Mouse (Mus musculus): ENCODE measurements around the gene Slc17a7. TPM values are rescaled to one million over a fixed set of nuclear protein-coding genes. Genes with fewer than 3 reads are reported as not detected.
A peak's percentile ranks its signal among the peaks of the same experiment; 100 is the strongest.
"Not testable (repeated sequence)": the region's sequence is repeated elsewhere in the genome, so short reads cannot be mapped to it uniquely, and the experiment has no call there.

The Slc17a7 gene
- polyA plus RNA-seq, 1 experiment from 2014 or later = 0.19 TPM

- Histone ChIP-seq H3K4me2 (replicated peaks; ENCODE audit: low read depth, low read length) (peak within 1 kb of the TSS; percentile 92), H3K27me3 (ENCODE audit: insufficient read depth, low read length) (no peaks in the 10 kb centered on the region), H3K4me1 (ENCODE audit: insufficient read depth, low read length) (peaks cover 46% of the 10 kb centered on the region), H3K4me3 (ENCODE audit: low read length) (peak within 1 kb of the TSS; percentile 98), H3K9ac (replicated peaks; ENCODE audit: low read length) (peak within 1 kb of the TSS; percentile 100), H3K9me3 (ENCODE audit: low read length) (no peaks in the 10 kb centered on the region), H3K36me3 (ENCODE audit: insufficient read depth, low read length) (peaks cover 68% of the 10 kb centered on the region), H3K27ac (ENCODE audit: low read length) (peak within 1 kb of the TSS; percentile 95)
- under 1% methylated on average over 59 of the region's 59 CpGs for WGBS
- peak; percentile 81 for ATAC-seq (ENCODE audit: low FRiP score, low TSS enrichment)
Observed at GRCm38 (mm10) chr7:45124224-45125143, 39.3 kb upstream of the Slc17a7 start, which contains the start of gene Rps11. Gene Rps11, minus strand, starts transcription at chr7:45124439.

GRCm38 (mm10) chr7:45125144-45125600 is 38.6 kb upstream of the Slc17a7 start:
- WGBS = 18% methylated on average over 7 of the region's 7 CpGs
- H3K4me3 ChIP-seq (ENCODE audit: low read length) = peak overlapping the region; percentile 6; the same call in 1 of the 2 replicates

GRCm38 (mm10) chr7:45125649-45126048 is 38.1 kb upstream of the Slc17a7 start:
- Histone ChIP-seq H3K36me3 (ENCODE audit: insufficient read depth, low read length) (peaks cover 57% of the 10 kb centered on the region), H3K4me2 (replicated peaks; ENCODE audit: low read depth, low read length) (peak overlapping the region; percentile 92), H3K4me1 (ENCODE audit: insufficient read depth, low read length) (peaks cover 53% of the 10 kb centered on the region), H3K27ac (ENCODE audit: low read length) (peak overlapping the region; percentile 95), H3K9ac (replicated peaks; ENCODE audit: low read length) (peak overlapping the region; percentile 94; the same call in 1 of the 2 replicates), H3K4me3 (ENCODE audit: low read length) (peak overlapping the region; percentile 6; the same call in 1 of the 2 replicates)
- ATAC-seq (ENCODE audit: low FRiP score, low TSS enrichment); H3K27me3 ChIP-seq (ENCODE audit: insufficient read depth, low read length); H3K9me3 ChIP-seq (ENCODE audit: low read length): not testable (repeated sequence)
- WGBS = 68% methylated on average over 5 of the region's 5 CpGs

More at GRCm38 (mm10) chr7:45125144-45125600, 38.6 kb upstream of the Slc17a7 start:
- Histone ChIP-seq H3K9me3 (ENCODE audit: low read length) (no peaks in the 10 kb centered on the region), H3K4me1 (ENCODE audit: insufficient read depth, low read length) (peaks cover 53% of the 10 kb centered on the region), H3K36me3 (ENCODE audit: insufficient read depth, low read length) (peaks cover 61% of the 10 kb centered on the region), H3K27me3 (ENCODE audit: insufficient read depth, low read length) (no peaks in the 10 kb centered on the region), H3K27ac (ENCODE audit: low read length) (peak overlapping the region; percentile 95), H3K4me2 (replicated peaks; ENCODE audit: low read depth, low read length) (peak overlapping the region; percentile 92), H3K9ac (replicated peaks; ENCODE audit: low read length) (no peak overlapping the region)
- ATAC-seq (ENCODE audit: low FRiP score, low TSS enrichment) = no peak

- Histone ChIP-seq H3K9me3 (ENCODE audit: low read length) (no peaks in the 10 kb centered on the region), H3K9ac (replicated peaks; ENCODE audit: low read length) (peak overlapping the region; percentile 94), H3K27me3 (ENCODE audit: insufficient read depth, low read length) (no peaks in the 10 kb centered on the region), H3K4me1 (ENCODE audit: insufficient read depth, low read length) (peaks cover 53% of the 10 kb centered on the region), H3K4me3 (ENCODE audit: low read length) (peak overlapping the region; percentile 88), H3K4me2 (replicated peaks; ENCODE audit: low read depth, low read length) (peak overlapping the region; percentile 92), H3K27ac (ENCODE audit: low read length) (peak overlapping the region; percentile 95), H3K36me3 (ENCODE audit: insufficient read depth, low read length) (peaks cover 51% of the 10 kb centered on the region)
- ATAC-seq (ENCODE audit: low FRiP score, low TSS enrichment) = no peak
- 73% methylated on average over 17 of the region's 17 CpGs for WGBS
Observed at GRCm38 (mm10) chr7:45126147-45126843, 37.5 kb upstream of the Slc17a7 start.

GRCm38 (mm10) chr7:45126844-45127699 is 36.7 kb upstream of the Slc17a7 start:
- peaks cover 53% of the 10 kb centered on the region for H3K4me1 ChIP-seq (ENCODE audit: insufficient read depth, low read length)
- H3K9me3 ChIP-seq (ENCODE audit: low read length) = no peaks in the 10 kb centered on the region
- peak overlapping the region; percentile 94 for H3K9ac ChIP-seq (replicated peaks; ENCODE audit: low read length)
- peak overlapping the region; percentile 95 for H3K27ac ChIP-seq (ENCODE audit: low read length)
- peaks cover 43% of the 10 kb centered on the region for H3K36me3 ChIP-seq (ENCODE audit: insufficient read depth, low read length)
- no peak for ATAC-seq (ENCODE audit: low FRiP score, low TSS enrichment)
- peak overlapping the region; percentile 88 for H3K4me3 ChIP-seq (ENCODE audit: low read length)
- H3K27me3 ChIP-seq (ENCODE audit: insufficient read depth, low read length) = no peaks in the 10 kb centered on the region
- WGBS = 35% methylated on average over 21 of the region's 21 CpGs
- peak overlapping the region; percentile 92 for H3K4me2 ChIP-seq (replicated peaks; ENCODE audit: low read depth, low read length)

- peak overlapping the region; percentile 95 for H3K27ac ChIP-seq (ENCODE audit: low read length)
- no peaks in the 10 kb centered on the region for H3K27me3 ChIP-seq (ENCODE audit: insufficient read depth, low read length)
- 0% methylated on average over 6 of the region's 6 CpGs for WGBS
- peak overlapping the region; percentile 94 for H3K9ac ChIP-seq (replicated peaks; ENCODE audit: low read length)
- ATAC-seq (ENCODE audit: low FRiP score, low TSS enrichment) = no peak
- H3K36me3 ChIP-seq (ENCODE audit: insufficient read depth, low read length) = peaks cover 36% of the 10 kb centered on the region
- peaks cover 46% of the 10 kb centered on the region for H3K4me1 ChIP-seq (ENCODE audit: insufficient read depth, low read length)
- H3K9me3 ChIP-seq (ENCODE audit: low read length) = no peaks in the 10 kb centered on the region
- peak overlapping the region; percentile 88 for H3K4me3 ChIP-seq (ENCODE audit: low read length)
- H3K4me2 ChIP-seq (replicated peaks; ENCODE audit: low read depth, low read length) = peak overlapping the region; percentile 92
Observed at GRCm38 (mm10) chr7:45127700-45128224, 36.0 kb upstream of the Slc17a7 start.

- Histone ChIP-seq H3K9ac (replicated peaks; ENCODE audit: low read length) (peak within 1 kb of the TSS; percentile 94), H3K4me2 (replicated peaks; ENCODE audit: low read depth, low read length) (peak within 1 kb of the TSS; percentile 92), H3K4me1 (ENCODE audit: insufficient read depth, low read length) (peaks cover 41% of the 10 kb centered on the region), H3K36me3 (ENCODE audit: insufficient read depth, low read length) (peaks cover 31% of the 10 kb centered on the region), H3K4me3 (ENCODE audit: low read length) (peak within 1 kb of the TSS; percentile 88), H3K27me3 (ENCODE audit: insufficient read depth, low read length) (no peaks in the 10 kb centered on the region), H3K9me3 (ENCODE audit: low read length) (no peaks in the 10 kb centered on the region), H3K27ac (ENCODE audit: low read length) (peak within 1 kb of the TSS; percentile 95)
- peak; percentile 95 for ATAC-seq (ENCODE audit: low FRiP score, low TSS enrichment)
- under 1% methylated on average over 48 of the region's 48 CpGs for WGBS
Observed at GRCm38 (mm10) chr7:45128624-45129246, 35.0 kb upstream of the Slc17a7 start, which contains the start of gene Rpl13a. Gene Rpl13a, minus strand, starts transcription at chr7:45128761.

- peak overlapping the region; percentile 78 for H3K9ac ChIP-seq (replicated peaks; ENCODE audit: low read length)
- peaks cover 41% of the 10 kb centered on the region for H3K4me1 ChIP-seq (ENCODE audit: insufficient read depth, low read length)
- H3K27ac ChIP-seq (ENCODE audit: low read length) = peak overlapping the region; percentile 94
- WGBS = under 1% methylated on average over 17 of the region's 17 CpGs
- H3K4me2 ChIP-seq (replicated peaks; ENCODE audit: low read depth, low read length) = peak overlapping the region; percentile 84
- ATAC-seq (ENCODE audit: low FRiP score, low TSS enrichment) = no peak
- H3K36me3 ChIP-seq (ENCODE audit: insufficient read depth, low read length) = peaks cover 31% of the 10 kb centered on the region
- no peaks in the 10 kb centered on the region for H3K27me3 ChIP-seq (ENCODE audit: insufficient read depth, low read length)
- no peaks in the 10 kb centered on the region for H3K9me3 ChIP-seq (ENCODE audit: low read length)
- peak overlapping the region; percentile 88 for H3K4me3 ChIP-seq (ENCODE audit: low read length)
Observed at GRCm38 (mm10) chr7:45129318-45129717, 34.4 kb upstream of the Slc17a7 start.

All from kidney, embryonic 16.5 days (tissue).